Mouse (Mus musculus): ENCODE results near the gene Kif27. TPM values are rescaled to one million over a fixed set of nuclear protein-coding genes. Genes with fewer than 3 reads are reported as not detected.
A peak's percentile ranks its signal among the peaks of the same experiment; 100 is the strongest.

Gene Kif27
- total RNA-seq, 2 experiments from 2014 or later, result 2.9 to 3.9 TPM

GRCm38 (mm10) chr13:58364353-58365175, 5.6 kb upstream of the Kif27 start:
- DNase-seq, result no peak

- DNase-seq, result no peak
Measured at GRCm38 (mm10) chr13:58359304-58359653, 357 bp upstream of the Kif27 start.

- DNase-seq, result no peak
Measured at GRCm38 (mm10) chr13:58352996-58353395, 5.9 kb downstream of the Kif27 start.

- no peak for DNase-seq
Measured at GRCm38 (mm10) chr13:58350606-58351005, 8.3 kb downstream of the Kif27 start.

GRCm38 (mm10) chr13:58344505-58344904, 14.4 kb downstream of the Kif27 start:
- peak in 1 of 2 experiments; percentile 8 for DNase-seq

- no peak for DNase-seq
Measured at GRCm38 (mm10) chr13:58337456-58337855, 21.5 kb downstream of the Kif27 start.

GRCm38 (mm10) chr13:58334116-58334515, 24.8 kb downstream of the Kif27 start:
- DNase-seq, result peak in 1 of 2 experiments; percentile 5

- DNase-seq, result no peak
Measured at GRCm38 (mm10) chr13:58317768-58318167, 41.2 kb downstream of the Kif27 start.

GRCm38 (mm10) chr13:58314991-58315390, 43.9 kb downstream of the Kif27 start:
- DNase-seq, result no peak

- DNase-seq, result no peak
Measured at GRCm38 (mm10) chr13:58313758-58314157, 45.2 kb downstream of the Kif27 start.

GRCm38 (mm10) chr13:58311351-58311750, 47.6 kb downstream of the Kif27 start:
- no peak for DNase-seq

- no peak for DNase-seq
Measured at GRCm38 (mm10) chr13:58309499-58309898, 49.4 kb downstream of the Kif27 start.

GRCm38 (mm10) chr13:58307453-58307852, 51.5 kb downstream of the Kif27 start:
- no peak for DNase-seq

GRCm38 (mm10) chr13:58305230-58305629, 53.7 kb downstream of the Kif27 start:
- DNase-seq, result no peak

GRCm38 (mm10) chr13:58302421-58303145, 56.3 kb downstream of the Kif27 start:
- no peak for DNase-seq

- DNase-seq, result no peak
Measured at GRCm38 (mm10) chr13:58301961-58302360, 57.0 kb downstream of the Kif27 start.

- DNase-seq, result no peak
Measured at GRCm38 (mm10) chr13:58298756-58299155, 60.2 kb downstream of the Kif27 start.

GRCm38 (mm10) chr13:58295582-58295981, 63.3 kb downstream of the Kif27 start:
- no peak for DNase-seq

- no peak for DNase-seq
Measured at GRCm38 (mm10) chr13:58292811-58293210, 66.1 kb downstream of the Kif27 start.

- DNase-seq, result no peak
Measured at GRCm38 (mm10) chr13:58289308-58289707, 69.6 kb downstream of the Kif27 start.

GRCm38 (mm10) chr13:58287822-58288221, 71.1 kb downstream of the Kif27 start:
- peak; percentile 74 to 75 for DNase-seq

GRCm38 (mm10) chr13:58283466-58283865, 75.5 kb downstream of the Kif27 start:
- DNase-seq, result no peak

- DNase-seq, result no peak
Measured at GRCm38 (mm10) chr13:58281936-58282335, 77.0 kb downstream of the Kif27 start.

GRCm38 (mm10) chr13:58280528-58280927, 78.4 kb downstream of the Kif27 start:
- DNase-seq, result no peak

All from layer of hippocampus, postnatal 36 days (tissue).